Mouse (Mus musculus) lung, postnatal 0 days (tissue): ENCODE results near the gene Cacybp. TPM values are rescaled to one million over a fixed set of nuclear protein-coding genes. Genes with fewer than 3 reads are reported as not detected.

Source experiments
- ATAC-seq: fragments of 200-750 bp; cut with Nextera tagmentation; 2 replicates; pipeline ENCODE4 v1.8.0; 2017; ENCODE audit warnings: moderate library complexity
- DNase-seq: peaks from one replicate; pipeline ENCODE4 v3.0.0-alpha.2; 2016; ENCODE audit warnings: low spot score
- H3K27ac ChIP-seq: fragments of 300-500 bp; sonication (generic); 2 replicates; pipeline ENCODE4 v1.5.1; 2014; ENCODE audit warnings: antibody characterized with exemption, mild to moderate bottlenecking, low read length, mixed read lengths
- H3K27me3 ChIP-seq: fragments of 300-500 bp; sonication (generic); replicated peaks from 2 replicates; pipeline ENCODE4 v1.6.1; 2014; ENCODE audit warnings: low read length, mixed read lengths; ENCODE audit not compliant: insufficient read depth
- H3K36me3 ChIP-seq: fragments of 300-500 bp; sonication (generic); 2 replicates; pipeline ENCODE4 v1.6.1; 2014; ENCODE audit warnings: low read length, mixed read lengths; ENCODE audit not compliant: insufficient read depth
- H3K4me1 ChIP-seq: fragments of 300-500 bp; sonication (generic); 2 replicates; pipeline ENCODE4 v1.6.1; 2014; ENCODE audit warnings: antibody characterized with exemption, low read depth, low read length, mixed read lengths; ENCODE audit not compliant: insufficient read depth
- H3K4me2 ChIP-seq: fragments of 300-500 bp; sonication (generic); replicated peaks from 2 replicates; pipeline ENCODE4 v1.6.1; 2014; ENCODE audit warnings: low read depth, mild to moderate bottlenecking, low read length, moderate library complexity, mixed read lengths
- H3K4me3 ChIP-seq: fragments of 300-500 bp; sonication (generic); 2 replicates; pipeline ENCODE4 v1.5.1; 2014; ENCODE audit warnings: low read depth, low read length
- H3K9ac ChIP-seq: fragments of 300-500 bp; sonication (generic); replicated peaks from 2 replicates; pipeline ENCODE4 v1.6.1; 2014; ENCODE audit warnings: low read depth, mild to moderate bottlenecking
- H3K9me3 ChIP-seq: fragments of 300-500 bp; sonication (generic); 2 replicates; pipeline ENCODE4 v1.6.1; 2016; ENCODE audit warnings: low read length, mixed read lengths
- CTCF ChIP-seq: IDR thresholded peaks from 2 replicates; pipeline ENCODE4 v1.5.1; 2016; ENCODE audit warnings: antibody characterized with exemption, mild to moderate bottlenecking
- EP300 ChIP-seq: IDR thresholded peaks from 2 replicates; pipeline ENCODE4 v1.6.1; 2016; ENCODE audit warnings: antibody characterized with exemption, mild to moderate bottlenecking, control low read depth
- WGBS: fragments of 180-500 bp; shearing (Covaris S2); extraction: QIAGEN DNeasy Blood & Tissue Kit; methylation state at CpG from one replicate; pipeline ENCODE4 v1.1.7; 2014; 5-methylcytosine and 5-hydroxymethylcytosine counted together
- polyA plus RNA-seq: library from polyadenylated mRNA; unstranded; fragments of >200 nt; fragmentation: Nextera tagmentation; extraction: Ambion mirVana; gene quantifications from 2 replicates; pipeline ENCODE4 v1.2.1, GENCODE M21; 2015

Gene Cacybp
- polyA plus RNA-seq, 1 experiment from 2014 or later, result 82.5 TPM

- 32% methylated on average over 4 of the region's 4 CpGs for whole genome bisulfite sequencing
- H3K9me3 ChIP-seq, result no peaks in the 10 kb centered on the region
- ATAC-seq, result no peak
- no peak for TF ChIP-seq EP300
- peak; percentile 64 for TF ChIP-seq CTCF
- H3K27me3 ChIP-seq, result no peaks in the 10 kb centered on the region
- H3K4me3 ChIP-seq, result no peak overlapping the region
- peak; percentile 69 for DNase-seq
- H3K9ac ChIP-seq, result no peak overlapping the region
- H3K27ac ChIP-seq, result no peak overlapping the region
- no peak overlapping the region for H3K4me2 ChIP-seq
- H3K4me1 ChIP-seq, result peaks cover 4% of the 10 kb centered on the region; the same call in 1 of the 2 replicates
- no peaks in the 10 kb centered on the region for H3K36me3 ChIP-seq
Observed at GRCm38 (mm10) chr1:160231013-160231412, 18.3 kb upstream of the Cacybp start.

- Histone ChIP-seq H3K27ac (no peak overlapping the region), H3K4me2 (no peak overlapping the region), H3K4me3 (no peak overlapping the region), H3K9ac (no peak overlapping the region), H3K36me3 (0 out of 2 replicates have a peak, but pooled peaks cover 5% of the 10 kb centered on the region), H3K9me3 (no peaks in the 10 kb centered on the region), H3K4me1 (no peaks in the 10 kb centered on the region), H3K27me3 (no peaks in the 10 kb centered on the region)
- ATAC-seq (no peak), DNase-seq (no peak)
- TF ChIP-seq EP300 (no peak), CTCF (no peak)
Observed at GRCm38 (mm10) chr1:160227850-160228249, 15.2 kb upstream of the Cacybp start.

- no peaks in the 10 kb centered on the region for H3K4me1 ChIP-seq
- no peak overlapping the region for H3K4me3 ChIP-seq
- DNase-seq, result no peak
- no peak overlapping the region for H3K27ac ChIP-seq
- H3K36me3 ChIP-seq, result 0 out of 2 replicates have a peak, but pooled peaks cover 5% of the 10 kb centered on the region
- TF ChIP-seq EP300, result no peak
- no peak for TF ChIP-seq CTCF
- H3K9ac ChIP-seq, result no peak overlapping the region
- no peaks in the 10 kb centered on the region for H3K9me3 ChIP-seq
- no peak for ATAC-seq
- H3K4me2 ChIP-seq, result no peak overlapping the region
- WGBS, result 92% methylated on average over 4 of the region's 4 CpGs
- H3K27me3 ChIP-seq, result no peaks in the 10 kb centered on the region
Observed at GRCm38 (mm10) chr1:160227196-160227595, 14.5 kb upstream of the Cacybp start.

GRCm38 (mm10) chr1:160224093-160224492 lies 11.4 kb upstream of the Cacybp start:
- no peak overlapping the region for H3K4me3 ChIP-seq
- no peak overlapping the region for H3K9ac ChIP-seq
- ATAC-seq (no peak), DNase-seq (no peak)
- H3K27me3 ChIP-seq, result no peaks in the 10 kb centered on the region
- H3K4me2 ChIP-seq, result no peak overlapping the region
- no peaks in the 10 kb centered on the region for H3K9me3 ChIP-seq
- no peaks in the 10 kb centered on the region for H3K4me1 ChIP-seq
- 0 out of 2 replicates have a peak, but pooled peaks cover 5% of the 10 kb centered on the region for H3K36me3 ChIP-seq
- TF ChIP-seq EP300 (no peak), CTCF (no peak)
- WGBS, result 68% methylated on average over 2 of the region's 2 CpGs
- H3K27ac ChIP-seq, result no peak overlapping the region

GRCm38 (mm10) chr1:160217898-160218297 lies 5.2 kb upstream of the Cacybp start:
- H3K4me3 ChIP-seq, result no peak overlapping the region
- 87% methylated on average over 3 of the region's 3 CpGs for WGBS
- no peaks in the 10 kb centered on the region for H3K4me1 ChIP-seq
- DNase-seq (no peak), ATAC-seq (no peak)
- no peak overlapping the region for H3K9ac ChIP-seq
- no peak for TF ChIP-seq EP300
- TF ChIP-seq CTCF, result no peak
- no peak overlapping the region for H3K4me2 ChIP-seq
- H3K27me3 ChIP-seq, result no peaks in the 10 kb centered on the region
- no peak overlapping the region for H3K27ac ChIP-seq
- H3K36me3 ChIP-seq, result no peaks in the 10 kb centered on the region
- H3K9me3 ChIP-seq, result no peaks in the 10 kb centered on the region

GRCm38 (mm10) chr1:160214171-160214570 lies 1.5 kb upstream of the Cacybp start:
- no peak for DNase-seq
- Histone ChIP-seq H3K27me3 (no peaks in the 10 kb centered on the region), H3K27ac (no peak overlapping the region), H3K4me1 (peaks cover 12% of the 10 kb centered on the region; the same call in 1 of the 2 replicates), H3K36me3 (no peaks in the 10 kb centered on the region), H3K4me2 (no peak overlapping the region), H3K9ac (no peak overlapping the region), H3K9me3 (no peaks in the 10 kb centered on the region), H3K4me3 (no peak overlapping the region)
- 88% methylated on average over 7 of the region's 7 CpGs for WGBS
- no peak for TF ChIP-seq CTCF
- no peak for TF ChIP-seq EP300
- ATAC-seq, result no peak
